Mouse (Mus musculus): ENCODE measurements at regions not wholly inside any gene's neighbourhood (a gene's known extent, or its start where the extent isn't known, plus 50 kb on each side); places are given as distances from the start of the nearest gene placed in this dataset.

GRCm38 (mm10) chr13:116527037-116527436 is 217.5 kb upstream of the Isl1 start:
- Histone ChIP-seq H3K9me3 (ENCODE audit: control insufficient read depth, low read length) (no peaks in the 10 kb centered on the region), H3K4me2 (ENCODE audit: low read depth, low read length, severe bottlenecking) (no peak overlapping the region), H3K4me1 (replicated peaks; ENCODE audit: control insufficient read depth, insufficient read depth, low read length) (peaks cover 3% of the 10 kb centered on the region; the same call in 1 of the 2 replicates), H3K4me3 (ENCODE audit: low read depth, low read length) (no peak overlapping the region), H3K9ac (ENCODE audit: low read length) (no peak overlapping the region), H3K27ac (ENCODE audit: low read depth, low read length) (no peak overlapping the region), H3K36me3 (ENCODE audit: control insufficient read depth, insufficient read depth, low read length) (no peaks in the 10 kb centered on the region), H3K27me3 (ENCODE audit: control insufficient read depth, insufficient read depth, low read length) (no peaks in the 10 kb centered on the region)
- ATAC-seq (replicated peaks; ENCODE audit: low FRiP score) = no peak
- DNase-seq (ENCODE audit: low spot score) = no peak
- WGBS = 80% methylated on average over 7 of the region's 7 CpGs

- ATAC-seq (replicated peaks; ENCODE audit: low FRiP score) (peak; percentile 70), DNase-seq (ENCODE audit: low spot score) (peak; percentile 53)
- H3K4me2 ChIP-seq (ENCODE audit: low read depth, low read length, severe bottlenecking) = 0 out of 2 replicates have a peak overlapping the region, but pooled peaks have one; percentile 1
- under 1% methylated on average over 8 of the region's 8 CpGs for WGBS
- no peak overlapping the region for H3K4me3 ChIP-seq (ENCODE audit: low read depth, low read length)
- H3K9ac ChIP-seq (ENCODE audit: low read length) = no peak overlapping the region
- no peaks in the 10 kb centered on the region for H3K9me3 ChIP-seq (ENCODE audit: control insufficient read depth, low read length)
- H3K4me1 ChIP-seq (replicated peaks; ENCODE audit: control insufficient read depth, insufficient read depth, low read length) = peaks cover 3% of the 10 kb centered on the region; the same call in 1 of the 2 replicates
- H3K27me3 ChIP-seq (ENCODE audit: control insufficient read depth, insufficient read depth, low read length) = no peaks in the 10 kb centered on the region
- H3K36me3 ChIP-seq (ENCODE audit: control insufficient read depth, insufficient read depth, low read length) = no peaks in the 10 kb centered on the region
- H3K27ac ChIP-seq (ENCODE audit: low read depth, low read length) = no peak overlapping the region
These were observed 214.3 kb upstream of the Isl1 start for GRCm38 (mm10) chr13:116523713-116524303.

- Histone ChIP-seq H3K4me1 (replicated peaks; ENCODE audit: control insufficient read depth, insufficient read depth, low read length) (peaks cover 5% of the 10 kb centered on the region; the same call in 1 of the 2 replicates), H3K9ac (ENCODE audit: low read length) (peak overlapping the region; percentile 20; the same call in 1 of the 2 replicates), H3K36me3 (ENCODE audit: control insufficient read depth, insufficient read depth, low read length) (no peaks in the 10 kb centered on the region), H3K4me2 (ENCODE audit: low read depth, low read length, severe bottlenecking) (peak overlapping the region; percentile 49), H3K9me3 (ENCODE audit: control insufficient read depth, low read length) (no peaks in the 10 kb centered on the region), H3K27me3 (ENCODE audit: control insufficient read depth, insufficient read depth, low read length) (no peaks in the 10 kb centered on the region; the same call in 1 of the 2 replicates), H3K27ac (ENCODE audit: low read depth, low read length) (no peak overlapping the region), H3K4me3 (ENCODE audit: low read depth, low read length) (peak overlapping the region; percentile 15; the same call in 1 of the 2 replicates)
- WGBS = under 1% methylated on average over 13 of the region's 13 CpGs
- DNase-seq (ENCODE audit: low spot score) (peak; percentile 69), ATAC-seq (replicated peaks; ENCODE audit: low FRiP score) (peak; percentile 92)
These were observed 205.3 kb upstream of the Isl1 start for GRCm38 (mm10) chr13:116514640-116515311.

- H3K4me2 ChIP-seq (ENCODE audit: low read depth, low read length, severe bottlenecking) = peak overlapping the region; percentile 49
- no peak overlapping the region for H3K27ac ChIP-seq (ENCODE audit: low read depth, low read length)
- peak overlapping the region; percentile 15; the same call in 1 of the 2 replicates for H3K4me3 ChIP-seq (ENCODE audit: low read depth, low read length)
- no peak for DNase-seq (ENCODE audit: low spot score)
- peak overlapping the region; percentile 20; the same call in 1 of the 2 replicates for H3K9ac ChIP-seq (ENCODE audit: low read length)
- ATAC-seq (replicated peaks; ENCODE audit: low FRiP score) = no peak
- WGBS = 16% methylated on average over 7 of the region's 7 CpGs
- no peaks in the 10 kb centered on the region for H3K36me3 ChIP-seq (ENCODE audit: control insufficient read depth, insufficient read depth, low read length)
- no peaks in the 10 kb centered on the region; the same call in 1 of the 2 replicates for H3K27me3 ChIP-seq (ENCODE audit: control insufficient read depth, insufficient read depth, low read length)
- H3K9me3 ChIP-seq (ENCODE audit: control insufficient read depth, low read length) = no peaks in the 10 kb centered on the region
- H3K4me1 ChIP-seq (replicated peaks; ENCODE audit: control insufficient read depth, insufficient read depth, low read length) = peaks cover 5% of the 10 kb centered on the region; the same call in 1 of the 2 replicates
These were observed 204.8 kb upstream of the Isl1 start for GRCm38 (mm10) chr13:116514256-116514639.

GRCm38 (mm10) chr13:116512398-116512797 is 202.9 kb upstream of the Isl1 start:
- no peak for ATAC-seq (replicated peaks; ENCODE audit: low FRiP score)
- Histone ChIP-seq H3K4me1 (replicated peaks; ENCODE audit: control insufficient read depth, insufficient read depth, low read length) (peaks cover 5% of the 10 kb centered on the region; the same call in 1 of the 2 replicates), H3K9ac (ENCODE audit: low read length) (no peak overlapping the region), H3K4me2 (ENCODE audit: low read depth, low read length, severe bottlenecking) (no peak overlapping the region), H3K27me3 (ENCODE audit: control insufficient read depth, insufficient read depth, low read length) (no peaks in the 10 kb centered on the region; the same call in 1 of the 2 replicates), H3K36me3 (ENCODE audit: control insufficient read depth, insufficient read depth, low read length) (no peaks in the 10 kb centered on the region), H3K4me3 (ENCODE audit: low read depth, low read length) (no peak overlapping the region), H3K9me3 (ENCODE audit: control insufficient read depth, low read length) (no peaks in the 10 kb centered on the region), H3K27ac (ENCODE audit: low read depth, low read length) (no peak overlapping the region)
- 76% methylated on average over 4 of the region's 4 CpGs for WGBS
- DNase-seq (ENCODE audit: low spot score) = no peak

DNA sequence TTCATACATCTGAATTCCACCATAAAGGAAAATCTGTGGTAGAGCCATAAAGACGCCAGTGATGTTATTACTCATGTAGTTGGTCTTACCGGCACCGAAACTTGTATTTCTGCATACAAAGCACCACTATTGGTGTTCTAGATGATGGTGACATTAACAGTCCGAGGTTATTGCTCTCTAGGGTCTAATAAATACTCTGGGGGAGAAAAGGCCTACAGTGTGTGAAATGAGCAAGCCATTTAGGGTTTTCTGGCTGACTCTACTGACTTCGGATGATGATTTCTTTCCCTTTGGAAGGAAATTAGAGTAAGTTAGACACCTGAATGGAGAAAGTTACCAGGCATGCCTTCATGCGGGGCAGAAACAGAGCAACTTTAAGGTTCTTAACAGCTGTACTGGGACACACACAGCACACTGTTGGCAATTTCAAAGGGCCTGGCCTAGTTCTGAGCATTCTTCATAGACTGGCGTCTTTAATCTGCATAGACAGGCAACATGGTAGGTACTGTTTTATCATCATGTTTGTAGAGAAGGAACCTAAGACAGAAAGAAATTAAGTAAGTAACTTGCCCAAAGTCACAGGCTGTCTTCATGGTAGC is 198.8 kb upstream of the Isl1 start:
- Histone ChIP-seq H3K36me3 (ENCODE audit: control insufficient read depth, insufficient read depth, low read length) (no peaks in the 10 kb centered on the region), H3K27me3 (ENCODE audit: control insufficient read depth, insufficient read depth, low read length) (no peaks in the 10 kb centered on the region; the same call in 1 of the 2 replicates), H3K9me3 (ENCODE audit: control insufficient read depth, low read length) (no peaks in the 10 kb centered on the region), H3K27ac (ENCODE audit: low read depth, low read length) (no peak overlapping the region), H3K9ac (ENCODE audit: low read length) (no peak overlapping the region), H3K4me1 (replicated peaks; ENCODE audit: control insufficient read depth, insufficient read depth, low read length) (no peaks in the 10 kb centered on the region), H3K4me2 (ENCODE audit: low read depth, low read length, severe bottlenecking) (no peak overlapping the region), H3K4me3 (ENCODE audit: low read depth, low read length) (no peak overlapping the region)
- no peak for ATAC-seq (replicated peaks; ENCODE audit: low FRiP score)
- WGBS = 92% methylated on average over 7 of the region's 7 CpGs
- DNase-seq (ENCODE audit: low spot score) = no peak

- Histone ChIP-seq H3K27me3 (ENCODE audit: control insufficient read depth, insufficient read depth, low read length) (no peaks in the 10 kb centered on the region), H3K9ac (ENCODE audit: low read length) (no peak overlapping the region), H3K9me3 (ENCODE audit: control insufficient read depth, low read length) (no peaks in the 10 kb centered on the region), H3K4me2 (ENCODE audit: low read depth, low read length, severe bottlenecking) (no peak overlapping the region), H3K36me3 (ENCODE audit: control insufficient read depth, insufficient read depth, low read length) (no peaks in the 10 kb centered on the region), H3K4me1 (replicated peaks; ENCODE audit: control insufficient read depth, insufficient read depth, low read length) (no peaks in the 10 kb centered on the region; the same call in 1 of the 2 replicates), H3K27ac (ENCODE audit: low read depth, low read length) (no peak overlapping the region), H3K4me3 (ENCODE audit: low read depth, low read length) (no peak overlapping the region)
- DNase-seq (ENCODE audit: low spot score) = no peak
- peak; percentile 80 for ATAC-seq (replicated peaks; ENCODE audit: low FRiP score)
- WGBS = 48% methylated on average over 6 of the region's 6 CpGs
These were observed 188.3 kb upstream of the Isl1 start for GRCm38 (mm10) chr13:116497659-116498414.

GRCm38 (mm10) chr13:116495641-116496040 is 186.2 kb upstream of the Isl1 start:
- H3K9me3 ChIP-seq (ENCODE audit: control insufficient read depth, low read length) = no peaks in the 10 kb centered on the region
- no peak overlapping the region for H3K27ac ChIP-seq (ENCODE audit: low read depth, low read length)
- DNase-seq (ENCODE audit: low spot score) (no peak), ATAC-seq (replicated peaks; ENCODE audit: low FRiP score) (no peak)
- no peaks in the 10 kb centered on the region for H3K36me3 ChIP-seq (ENCODE audit: control insufficient read depth, insufficient read depth, low read length)
- WGBS = 15% methylated on average over 2 of the region's 2 CpGs
- no peaks in the 10 kb centered on the region; the same call in 1 of the 2 replicates for H3K4me1 ChIP-seq (replicated peaks; ENCODE audit: control insufficient read depth, insufficient read depth, low read length)
- H3K9ac ChIP-seq (ENCODE audit: low read length) = no peak overlapping the region
- no peak overlapping the region for H3K4me3 ChIP-seq (ENCODE audit: low read depth, low read length)
- no peak overlapping the region for H3K4me2 ChIP-seq (ENCODE audit: low read depth, low read length, severe bottlenecking)
- no peaks in the 10 kb centered on the region for H3K27me3 ChIP-seq (ENCODE audit: control insufficient read depth, insufficient read depth, low read length)

Measured in forebrain, embryonic 11.5 days (tissue).